Mouse (Mus musculus) G1E (cell line): ENCODE data around the gene Ephb1.

ENCODE experiments used
- CTCF ChIP-seq: IDR thresholded peaks from 2 replicates; pipeline ENCODE4 v1.5.1; 2012; ENCODE audit warnings: low read depth, low read length, inconsistent platforms, mixed read lengths
- GATA1 ChIP-seq: IDR thresholded peaks from 2 replicates; pipeline ENCODE4 v1.6.1; 2012; ENCODE audit warnings: borderline replicate concordance, low read length, inconsistent platforms, mixed read lengths
- POLR2AphosphoS5 ChIP-seq: IDR thresholded peaks from 2 replicates; pipeline ENCODE4 v1.6.1; 2012; ENCODE audit warnings: low read depth, low read length, inconsistent platforms; ENCODE audit not compliant: insufficient replicate concordance
- TAL1 ChIP-seq: conservative IDR thresholded peaks from 2 replicates; pipeline ENCODE4 v1.6.1; 2012; ENCODE audit warnings: low read depth, low read length, inconsistent platforms, mixed read lengths

- no peak for TF ChIP-seq CTCF
- TF ChIP-seq TAL1: no peak
- no peak for TF ChIP-seq GATA1
- no peak for TF ChIP-seq POLR2AphosphoS5
Observed at GRCm38 (mm10) chr9:101918771-101919170, 435.7 kb downstream of the Ephb1 start.
